Mouse (Mus musculus) spleen, adult 2 months (tissue): ENCODE data around the gene Apold1.

ENCODE experiments used
- CTCF ChIP-seq: fragments of 200-500 bp; IDR thresholded peaks from 2 replicates; pipeline ENCODE4 v1.5.1; 2011; ENCODE audit warnings: mild to moderate bottlenecking, inconsistent platforms; ENCODE audit not compliant: insufficient read depth, insufficient read length, insufficient replicate concordance; ENCODE audit errors: extremely low read depth
- POLR2A ChIP-seq: fragments of 200-500 bp; IDR thresholded peaks from 2 replicates; pipeline ENCODE4 v1.6.1; 2011; ENCODE audit warnings: low read depth, low read length, inconsistent platforms

GRCm38 (mm10) chr6:134947311-134948087 lies 34.0 kb upstream of the Apold1 start:
- TF ChIP-seq POLR2A (no peak), CTCF (peak; percentile 72; the same call in 1 of the 2 replicates)
